ENCODE assay signal across 23 mouse cellular contexts in genomic region chr3:27956006-27956405, GRCm38 (mm10). TPM values are rescaled to one million over a fixed set of nuclear protein-coding genes. Genes with fewer than 3 reads are reported as not detected.
DNase-seq lines count a peak whose midpoint lies in the region; ATAC-seq and TF ChIP-seq lines count a peak whose summit lies in the region.
"Had no signal": no experiment of that assay in that cellular context is flagged by ENCODE, and none has a peak within 500 bp of the region (broad histone marks: within the 10 kb centered on the region; RNA-seq: fewer than 3 reads in every experiment).

No protein-coding gene starts in this region.

- no peak overlapping the region for H3K4me3 ChIP-seq in liver, postnatal 0 days (ENCODE audit: low read depth, low read length)
- no peak overlapping the region for H3K4me3 ChIP-seq in midbrain, embryonic 11.5 days (ENCODE audit: low read depth, low read length)
- H3K4me3 ChIP-seq in midbrain, embryonic 10.5 days = no peak overlapping the region

- peaks cover 9% of the 10 kb centered on the region; the same call in 1 of the 2 replicates for H3K36me3 ChIP-seq in liver, postnatal 0 days (replicated peaks; ENCODE audit: insufficient read depth, low read length)
- H3K36me3 ChIP-seq in midbrain, embryonic 11.5 days (ENCODE audit: control insufficient read depth, insufficient read depth, low read length) = no peaks in the 10 kb centered on the region
- no peaks in the 10 kb centered on the region for H3K36me3 ChIP-seq in midbrain, embryonic 10.5 days
- H3K36me3 ChIP-seq: G1E had no signal

- no peaks in the 10 kb centered on the region for H3K4me1 ChIP-seq in liver, postnatal 0 days (ENCODE audit: insufficient read depth)
- H3K4me1 ChIP-seq in midbrain, embryonic 11.5 days (ENCODE audit: control insufficient read depth, insufficient read depth, low read length) = no peaks in the 10 kb centered on the region
- H3K4me1 ChIP-seq in midbrain, embryonic 10.5 days = no peaks in the 10 kb centered on the region

- H3K27ac ChIP-seq in liver, postnatal 0 days (ENCODE audit: low read depth) = no peak overlapping the region
- no peak overlapping the region for H3K27ac ChIP-seq in midbrain, embryonic 11.5 days (ENCODE audit: low read depth, low read length)
- no peak overlapping the region for H3K27ac ChIP-seq in midbrain, embryonic 10.5 days (replicated peaks)

- peak; percentile 61 for DNase-seq in heart, adult 11 months
- no peak for DNase-seq in heart, adult 9 months (ENCODE audit: low spot score in 2 of 2)
- DNase-seq in liver, postnatal 0 days = no peak
- DNase-seq in liver = no peak
- DNase-seq in midbrain, embryonic 11.5 days (ENCODE audit: low spot score, missing footprints) = peak; percentile 51
- DNase-seq in midbrain, embryonic 10.5 days (ENCODE audit: low spot score) = no peak
- DNase-seq: adrenal gland, adult 2 months; adrenal gland, adult 8-10 months; adrenal gland, postnatal 10 days; adrenal gland, postnatal 14 days; adrenal gland, postnatal 25 days; adrenal gland, postnatal 36 days; B cell, adult 2 months; cerebellum, adult 11 months; cerebellum, adult 11-12 months; cerebellum, adult 18-20 months had no signal

- TF ChIP-seq CTCF in liver, postnatal 0 days (IDR thresholded peaks at IDR 0.05; ENCODE audit: low read depth) = no peak

- H3K9me3 ChIP-seq in liver, postnatal 0 days (ENCODE audit: low read length) = no peaks in the 10 kb centered on the region
- H3K9me3 ChIP-seq in midbrain, embryonic 11.5 days (ENCODE audit: control insufficient read depth, low read length) = no peaks in the 10 kb centered on the region
- H3K9me3 ChIP-seq in midbrain, embryonic 10.5 days (replicated peaks) = no peaks in the 10 kb centered on the region
- H3K9me3 ChIP-seq: G1E had no signal

- H3K27me3 ChIP-seq in liver, postnatal 0 days (ENCODE audit: insufficient read depth, low read length) = no peaks in the 10 kb centered on the region
- no peaks in the 10 kb centered on the region for H3K27me3 ChIP-seq in midbrain, embryonic 11.5 days (ENCODE audit: control insufficient read depth, insufficient read depth, low read length)
- H3K27me3 ChIP-seq in midbrain, embryonic 10.5 days (ENCODE audit: low read depth, poor library complexity, severe bottlenecking) = no peaks in the 10 kb centered on the region
- H3K27me3 ChIP-seq: CH12.LX, Patski had no signal

- peak; percentile 13; the same call in 1 of the 2 replicates for ATAC-seq in liver, postnatal 0 days
- ATAC-seq in midbrain, embryonic 11.5 days (ENCODE audit: low FRiP score) = no peak
- ATAC-seq: activated CD4-positive, CD25-positive, alpha-beta regulatory T cell, adult 4 months; CD4-positive, CD25-positive, alpha-beta regulatory T cell, adult 4 months; Patski had no signal

- no peak for TF ChIP-seq EP300 in liver, postnatal 0 days (IDR thresholded peaks at IDR 0.05; ENCODE audit: low read depth)

- H3K4me2 ChIP-seq in liver, postnatal 0 days (ENCODE audit: low read depth, low read length) = no peak overlapping the region
- no peak overlapping the region for H3K4me2 ChIP-seq in midbrain, embryonic 11.5 days

- no peak overlapping the region for H3K9ac ChIP-seq in liver, postnatal 0 days (replicated peaks)
- no peak overlapping the region for H3K9ac ChIP-seq in midbrain, embryonic 11.5 days (ENCODE audit: low read length)

- WGBS in liver, postnatal 0 days (ENCODE audit: insufficient replicate concordance) = 78% methylated on average over 1 of the region's 1 CpGs
- 89% methylated on average over 1 of the region's 1 CpGs for WGBS in midbrain, embryonic 11.5 days
- 83% methylated on average over 1 of the region's 1 CpGs for WGBS in midbrain, embryonic 10.5 days

RNA-seq across cellular contexts. Expression of gene Pld1, which starts 17.5 kb away (rescaled TPM):
- 4.9 and 5.1 TPM in 2 replicates for polyA plus RNA-seq in liver, postnatal 0 days (2015; fragmentation: Nextera tagmentation; extraction: Ambion mirVana)
- polyA plus RNA-seq in midbrain, embryonic 11.5 days (2014; fragmentation: Nextera tagmentation; extraction: Ambion mirVana) = 4.5 and 5.2 TPM in 2 replicates
- 2.2 and 3.2 TPM in 2 replicates for polyA plus RNA-seq in midbrain, embryonic 10.5 days (2016; fragmentation: Nextera tagmentation; extraction: Ambion mirVana)
- polyA plus RNA-seq: G1E had no signal

RNA-seq across cellular contexts. Expression of gene Tmem212, which starts 59.8 kb away (rescaled TPM):
- 0.21 and 0.26 TPM in 2 replicates for polyA plus RNA-seq in liver, postnatal 0 days (2015; fragmentation: Nextera tagmentation; extraction: Ambion mirVana)
- polyA plus RNA-seq in midbrain, embryonic 11.5 days (2014; fragmentation: Nextera tagmentation; extraction: Ambion mirVana) = not detected in 2 replicates
- polyA plus RNA-seq in midbrain, embryonic 10.5 days (2016; fragmentation: Nextera tagmentation; extraction: Ambion mirVana) = not detected in 2 replicates
- polyA plus RNA-seq: activated CD4-positive, CD25-positive, alpha-beta regulatory T cell, adult 4 months; adrenal gland, adult 2 months; brain, embryonic 14.5 days; C2C12; CD4-positive, CD25-positive, alpha-beta regulatory T cell, adult 4 months; G1E had no signal

Comparison
In these comparisons a context has a peak if more than half of its experiments do, and no peak if none do; other contexts are left out.
1. DNase-seq: peak in heart, adult 11 months (single experiment) and midbrain, embryonic 11.5 days (single experiment); none in heart, adult 9 months (0 of 2), liver, postnatal 0 days (single experiment), liver (single experiment) and midbrain, embryonic 10.5 days (single experiment).